Mouse (Mus musculus): Measurements from ENCODE around the gene 4921524J17Rik.

Gene 4921524J17Rik

GRCm38 (mm10) chr8:85435736-85436135 lies 3.1 kb upstream of the 4921524J17Rik start:
- DNase-seq, result no peak

- DNase-seq, result no peak
Observed at GRCm38 (mm10) chr8:85434817-85435216, 2.2 kb upstream of the 4921524J17Rik start.

- DNase-seq, result no peak
Observed at GRCm38 (mm10) chr8:85433017-85433393, 372 bp upstream of the 4921524J17Rik start.

- DNase-seq, result no peak
Observed at GRCm38 (mm10) chr8:85431281-85432167, 1.1 kb downstream of the 4921524J17Rik start.

- no peak for DNase-seq
Observed at GRCm38 (mm10) chr8:85430801-85431200, 1.8 kb downstream of the 4921524J17Rik start.

- no peak for DNase-seq
Observed at GRCm38 (mm10) chr8:85429219-85429618, 3.4 kb downstream of the 4921524J17Rik start.

DNA sequence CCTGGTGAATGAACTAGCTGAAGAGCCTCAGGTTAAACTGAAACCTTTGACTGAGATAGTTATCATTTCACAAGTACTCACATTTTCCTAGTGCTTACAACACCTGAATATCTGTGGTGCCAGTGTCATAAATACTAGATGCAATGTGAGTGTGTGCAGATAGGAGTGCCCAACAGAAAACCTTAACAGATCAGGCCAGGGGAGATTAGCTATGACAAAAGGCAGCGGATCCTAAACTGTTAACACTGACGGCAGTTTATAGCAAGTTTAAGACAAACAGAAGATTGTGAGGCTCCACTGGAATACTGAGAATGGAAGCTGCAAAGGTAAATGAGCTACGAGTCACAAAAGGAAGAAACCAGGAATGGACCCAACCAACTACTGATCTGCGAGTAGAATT lies 5.6 kb downstream of the 4921524J17Rik start:
- no peak for DNase-seq

GRCm38 (mm10) chr8:85421329-85421728 lies 11.3 kb downstream of the 4921524J17Rik start:
- no peak for DNase-seq

GRCm38 (mm10) chr8:85408526-85408925 lies 24.1 kb downstream of the 4921524J17Rik start:
- DNase-seq, result no peak

DNA sequence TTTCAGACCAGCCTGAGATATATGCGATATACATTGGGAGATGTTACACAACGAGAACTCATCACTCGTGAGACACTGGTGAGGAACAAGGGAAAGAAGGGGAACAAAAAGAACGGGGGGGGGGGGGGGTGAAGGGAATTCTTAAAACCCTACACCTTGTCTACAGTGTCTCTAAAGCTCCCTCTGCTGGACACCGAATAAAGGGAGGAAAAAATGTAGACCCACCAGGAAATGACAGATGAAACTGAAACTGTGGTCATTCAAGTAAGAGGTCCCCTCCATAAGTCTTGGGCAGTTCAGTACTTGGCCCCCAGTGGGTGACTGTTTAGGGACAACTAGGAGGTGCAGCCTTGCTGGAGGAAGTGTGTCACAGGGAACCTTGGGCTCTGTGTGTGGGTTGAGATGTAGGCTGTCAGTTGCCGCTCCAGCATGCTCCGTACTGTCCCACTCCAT lies 24.6 kb downstream of the 4921524J17Rik start:
- DNase-seq, result no peak

- no peak for DNase-seq
Observed at GRCm38 (mm10) chr8:85405961-85406360, 26.7 kb downstream of the 4921524J17Rik start.

- no peak for DNase-seq
Observed at GRCm38 (mm10) chr8:85405418-85405817, 27.2 kb downstream of the 4921524J17Rik start.

- no peak for DNase-seq
Observed at GRCm38 (mm10) chr8:85398548-85398947, 34.1 kb downstream of the 4921524J17Rik start.

- no peak for DNase-seq
Observed at GRCm38 (mm10) chr8:85397508-85397907, 35.1 kb downstream of the 4921524J17Rik start.

DNA sequence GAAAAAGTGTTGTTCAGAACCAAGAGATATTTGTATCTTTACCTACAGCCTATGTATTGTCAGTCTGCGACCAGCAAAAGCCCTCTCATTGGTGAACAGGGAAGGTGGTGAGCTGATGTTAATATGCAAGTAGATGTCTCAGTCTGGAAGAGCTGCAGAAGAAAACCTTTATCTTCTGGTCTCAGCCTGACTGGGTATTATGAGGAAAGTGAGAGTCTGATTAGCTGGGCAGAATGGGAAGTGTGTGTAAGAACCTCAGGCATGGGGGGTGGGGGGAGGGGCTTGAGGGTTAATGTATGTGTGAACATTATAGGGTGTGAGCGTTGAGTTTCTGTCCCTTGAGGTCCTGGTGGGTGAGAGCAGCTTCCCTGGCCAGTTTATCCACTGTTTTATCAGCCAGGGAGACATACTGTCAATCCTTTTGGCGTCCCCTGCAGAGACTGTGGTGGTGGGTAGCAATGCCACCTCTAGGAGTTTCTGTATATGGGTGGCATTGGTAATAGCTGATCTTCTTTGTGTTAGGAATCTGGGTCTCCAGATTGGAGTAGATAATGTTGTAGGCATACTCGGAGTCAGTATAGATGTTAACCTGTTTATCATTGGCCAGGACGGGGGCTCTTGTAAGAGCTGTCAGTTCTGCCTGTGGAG lies 36.1 kb downstream of the 4921524J17Rik start:
- no peak for DNase-seq

DNA sequence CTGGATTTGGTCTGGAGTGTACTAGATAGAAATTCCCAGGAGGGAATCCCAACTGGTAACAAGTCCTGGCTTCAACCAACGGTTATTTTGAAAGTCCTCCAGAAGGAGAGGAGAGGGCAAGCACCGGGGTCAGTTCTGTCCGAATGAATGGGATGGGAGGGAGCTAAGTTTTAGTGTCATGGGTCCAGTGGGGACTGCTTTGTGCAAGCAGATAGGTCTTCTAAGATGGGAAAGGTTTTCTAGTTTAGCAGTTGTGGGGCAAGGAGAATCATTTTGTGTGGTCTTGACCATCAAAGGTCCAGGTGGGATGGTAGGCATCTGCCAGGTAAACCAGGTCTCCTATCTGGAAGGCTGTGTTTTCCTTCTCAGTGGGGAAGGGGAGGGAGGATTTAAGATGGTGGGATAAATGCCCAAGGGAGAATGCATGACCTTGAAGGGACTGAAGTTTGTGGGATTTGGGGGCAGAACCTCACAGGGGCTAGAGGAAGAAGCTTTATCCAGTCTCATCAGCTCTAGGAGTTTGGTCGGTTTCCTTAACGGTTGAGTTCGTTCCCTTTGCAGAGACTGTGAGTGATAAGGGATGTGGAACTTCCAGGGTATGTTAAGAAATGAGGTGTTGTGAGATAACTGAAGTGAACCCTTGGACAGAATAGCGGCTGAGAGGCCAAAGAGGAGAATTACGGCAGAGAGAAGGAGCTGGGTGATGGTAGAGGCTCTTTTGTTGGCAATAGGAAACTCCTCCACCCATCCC lies 36.8 kb downstream of the 4921524J17Rik start:
- no peak for DNase-seq

DNA sequence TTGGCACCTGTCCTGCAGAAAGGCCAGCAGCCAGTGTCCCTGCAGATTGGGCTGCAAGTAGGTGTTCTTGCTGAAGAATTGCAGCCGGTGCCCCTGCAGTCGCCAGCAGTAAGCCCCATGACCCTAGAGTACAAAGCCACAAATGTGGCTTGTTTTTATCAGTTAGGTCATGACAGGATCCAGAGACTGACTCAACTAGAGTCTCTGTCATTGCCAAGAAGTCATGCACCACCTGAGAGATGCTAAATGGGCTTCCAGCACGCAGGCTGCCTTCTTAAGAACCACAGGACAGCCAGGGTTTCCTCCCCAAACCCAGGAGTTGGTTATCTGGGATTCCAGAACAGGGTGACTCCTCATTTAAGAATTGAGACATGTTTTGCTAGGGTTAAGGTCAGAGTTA lies 37.6 kb downstream of the 4921524J17Rik start:
- DNase-seq, result no peak

- DNase-seq, result no peak
Observed at GRCm38 (mm10) chr8:85393199-85393598, 39.4 kb downstream of the 4921524J17Rik start.

- no peak for DNase-seq
Observed at GRCm38 (mm10) chr8:85391438-85391837, 41.2 kb downstream of the 4921524J17Rik start.

GRCm38 (mm10) chr8:85386205-85386604 lies 46.4 kb downstream of the 4921524J17Rik start, which contains the start of gene Mylk3:
TSS of gene Mylk3 (minus strand) at chr8:85386345.
- no peak for DNase-seq

- DNase-seq, result no peak
Observed at GRCm38 (mm10) chr8:85381926-85382325, 50.7 kb downstream of the 4921524J17Rik start.

DNA sequence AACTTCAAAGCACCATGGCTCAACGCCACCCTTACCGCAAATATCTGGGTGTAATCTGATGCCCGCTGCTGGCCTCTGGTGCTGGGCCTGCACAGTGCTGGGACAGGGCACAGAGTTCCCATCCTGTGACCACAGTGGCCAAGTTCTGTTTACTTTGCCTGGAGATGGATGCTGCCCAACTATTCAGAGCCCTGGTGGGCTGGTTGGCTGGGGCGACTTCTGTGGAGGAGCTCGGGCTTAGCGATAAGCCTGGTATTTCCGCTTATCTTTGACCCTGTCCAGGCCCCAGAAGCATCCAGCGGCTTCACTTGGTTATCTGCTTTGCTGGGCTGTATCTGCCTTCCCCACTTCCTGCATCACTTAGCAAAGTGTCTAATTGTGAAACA lies 51.8 kb downstream of the 4921524J17Rik start:
- no peak for DNase-seq

DNA sequence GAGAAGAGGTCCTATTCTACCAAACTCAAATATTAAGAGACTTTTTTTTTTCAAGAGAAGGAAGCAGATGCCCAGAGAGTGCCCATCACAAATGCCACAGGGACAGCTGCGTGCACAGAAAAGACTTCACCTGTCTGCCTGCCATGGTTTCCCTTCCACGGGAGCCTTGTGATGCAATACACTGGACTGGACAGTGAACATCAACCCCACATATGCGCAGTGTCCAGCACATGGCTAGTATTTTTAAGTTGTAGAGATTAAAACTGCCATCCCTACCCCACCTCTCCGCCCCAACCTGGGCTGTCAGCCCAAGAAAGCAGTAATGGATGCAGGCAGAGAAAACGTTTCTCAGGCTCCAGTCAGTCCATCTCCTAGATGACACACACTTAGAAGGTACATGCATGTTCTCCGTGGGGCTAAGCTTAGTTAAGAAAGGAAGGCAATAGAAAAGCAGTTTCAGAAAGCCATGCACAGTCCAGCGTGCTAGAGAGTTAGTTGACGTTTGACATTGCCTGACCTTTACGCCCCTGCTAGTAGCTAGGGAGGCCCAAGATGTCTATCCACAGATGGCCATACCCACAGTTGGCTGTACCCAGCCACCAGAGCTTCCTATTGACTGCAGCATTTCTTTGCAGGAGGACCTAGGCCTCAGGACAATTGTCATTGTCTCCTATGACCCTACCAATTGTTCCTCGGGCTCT lies 52.4 kb downstream of the 4921524J17Rik start:
- DNase-seq, result no peak

Data from cerebellum, adult 11 months (tissue).